Mouse (Mus musculus) liver, embryonic 11.5 days (tissue): ENCODE measurements around the gene Inpp5a. TPM values are rescaled to one million over a fixed set of nuclear protein-coding genes. Genes with fewer than 3 reads are reported as not detected.

Source experiments
- ATAC-seq: fragments of 200-750 bp; cut with Nextera tagmentation; replicated peaks from 2 replicates; pipeline ENCODE4 v1.8.0; 2017; ENCODE audit warnings: moderate number of reproducible peaks, mild to moderate bottlenecking, moderate TSS enrichment, moderate library complexity; ENCODE audit not compliant: low FRiP score
- DNase-seq: peaks from one replicate; pipeline ENCODE4 v3.0.0-alpha.2; 2017; ENCODE audit warnings: low spot score
- H3K27ac ChIP-seq: fragments of 300-500 bp; sonication (generic); 2 replicates; pipeline ENCODE4 v1.5.1; 2014; ENCODE audit warnings: mild to moderate bottlenecking, low read depth, low read length, control low read depth
- H3K27me3 ChIP-seq: fragments of 300-500 bp; sonication (generic); replicated peaks from 2 replicates; pipeline ENCODE4 v1.6.1; 2014; ENCODE audit warnings: low read length, mixed read lengths; ENCODE audit not compliant: control insufficient read depth, insufficient read depth
- H3K36me3 ChIP-seq: fragments of 300-500 bp; sonication (generic); 2 replicates; pipeline ENCODE4 v1.6.1; 2014; ENCODE audit warnings: mild to moderate bottlenecking, low read length, moderate library complexity, mixed read lengths; ENCODE audit not compliant: control insufficient read depth, insufficient read depth
- H3K4me1 ChIP-seq: fragments of 300-500 bp; sonication (generic); replicated peaks from 2 replicates; pipeline ENCODE4 v1.6.1; 2014; ENCODE audit warnings: low read length, mixed read lengths; ENCODE audit not compliant: control insufficient read depth, insufficient read depth
- H3K4me2 ChIP-seq: fragments of 300-500 bp; sonication (generic); 2 replicates; pipeline ENCODE4 v1.6.1; 2014; ENCODE audit warnings: mild to moderate bottlenecking, control low read depth, moderate library complexity
- H3K4me3 ChIP-seq: fragments of 300-500 bp; sonication (generic); 2 replicates; pipeline ENCODE4 v1.5.1; 2014; ENCODE audit warnings: low read depth, low read length, control low read depth
- H3K9ac ChIP-seq: fragments of 300-500 bp; sonication (generic); 2 replicates; pipeline ENCODE4 v1.6.1; 2014; ENCODE audit warnings: low read depth, low read length, control low read depth
- H3K9me3 ChIP-seq: fragments of 300-500 bp; sonication (generic); 2 replicates; pipeline ENCODE4 v1.6.1; 2016; ENCODE audit warnings: low read length, inconsistent platforms, mixed read lengths; ENCODE audit not compliant: control insufficient read depth
- WGBS: fragments of 180-500 bp; shearing (Covaris S2); extraction: QIAGEN DNeasy Blood & Tissue Kit; methylation state at CpG from one replicate; pipeline ENCODE4 v1.1.7; 2014; 5-methylcytosine and 5-hydroxymethylcytosine counted together
- polyA plus RNA-seq: library from polyadenylated mRNA; unstranded; fragments of >200 nt; fragmentation: Nextera tagmentation; extraction: Ambion mirVana; gene quantifications from 2 replicates; pipeline ENCODE4 v1.2.1, GENCODE M21; 2014

Gene Inpp5a
- polyA plus RNA-seq, 1 experiment from 2014 or later: 11.8 TPM

DNA sequence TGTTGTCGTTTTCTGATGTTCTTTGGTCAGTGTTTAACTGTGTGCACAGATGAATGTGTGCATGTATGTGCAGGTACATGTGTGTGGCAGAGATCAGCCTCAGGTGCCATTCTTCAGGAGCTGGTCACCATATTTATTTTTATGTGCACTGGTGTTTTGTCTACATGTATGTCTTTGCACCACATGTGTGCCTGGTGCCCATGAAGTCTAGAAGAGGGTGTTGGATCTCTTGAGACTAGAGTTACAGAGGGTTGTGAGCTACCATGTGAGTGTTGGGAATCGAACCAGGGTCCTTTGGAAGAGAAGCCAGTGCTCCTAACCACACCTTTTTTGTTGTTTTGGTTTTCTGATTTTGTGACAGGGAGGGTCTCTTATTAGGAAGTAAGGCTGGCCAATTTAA, 7.0 kb upstream of the Inpp5a start:
- H3K4me3 ChIP-seq: no peak overlapping the region
- no peaks in the 10 kb centered on the region; the same call in 1 of the 2 replicates for H3K4me1 ChIP-seq
- H3K9me3 ChIP-seq: no peaks in the 10 kb centered on the region
- no peak for ATAC-seq
- no peaks in the 10 kb centered on the region for H3K27me3 ChIP-seq
- no peak overlapping the region for H3K9ac ChIP-seq
- no peak overlapping the region for H3K4me2 ChIP-seq
- WGBS: 72% methylated on average over 2 of the region's 2 CpGs
- H3K36me3 ChIP-seq: no peaks in the 10 kb centered on the region
- DNase-seq: no peak
- H3K27ac ChIP-seq: no peak overlapping the region

DNA sequence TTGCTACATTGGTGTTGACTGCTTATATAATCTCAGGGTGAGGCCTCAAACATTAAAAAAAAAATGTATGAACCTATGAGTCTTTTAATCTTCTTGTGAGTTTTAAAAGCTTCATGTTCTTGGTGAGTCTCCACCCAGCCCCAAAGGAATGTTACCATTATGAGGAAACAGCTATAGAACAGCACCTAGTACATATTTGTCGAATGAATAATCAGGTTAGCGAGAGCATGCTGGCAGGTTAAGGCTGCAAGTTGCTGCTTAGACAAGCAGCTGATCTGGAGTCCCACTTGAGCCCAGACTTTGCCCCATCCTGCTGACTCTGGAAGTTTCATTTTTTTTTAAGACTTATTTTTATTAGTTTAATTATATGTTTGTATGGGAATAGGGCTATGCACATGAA, 6.1 kb upstream of the Inpp5a start:
- H3K9ac ChIP-seq: no peak overlapping the region
- H3K9me3 ChIP-seq: no peaks in the 10 kb centered on the region
- H3K36me3 ChIP-seq: no peaks in the 10 kb centered on the region
- DNase-seq: no peak
- no peak overlapping the region for H3K4me3 ChIP-seq
- no peak overlapping the region for H3K27ac ChIP-seq
- no peak for ATAC-seq
- H3K4me2 ChIP-seq: no peak overlapping the region
- peaks cover 2% of the 10 kb centered on the region for H3K4me1 ChIP-seq
- 83% methylated on average over 2 of the region's 2 CpGs for WGBS
- no peaks in the 10 kb centered on the region for H3K27me3 ChIP-seq

DNA sequence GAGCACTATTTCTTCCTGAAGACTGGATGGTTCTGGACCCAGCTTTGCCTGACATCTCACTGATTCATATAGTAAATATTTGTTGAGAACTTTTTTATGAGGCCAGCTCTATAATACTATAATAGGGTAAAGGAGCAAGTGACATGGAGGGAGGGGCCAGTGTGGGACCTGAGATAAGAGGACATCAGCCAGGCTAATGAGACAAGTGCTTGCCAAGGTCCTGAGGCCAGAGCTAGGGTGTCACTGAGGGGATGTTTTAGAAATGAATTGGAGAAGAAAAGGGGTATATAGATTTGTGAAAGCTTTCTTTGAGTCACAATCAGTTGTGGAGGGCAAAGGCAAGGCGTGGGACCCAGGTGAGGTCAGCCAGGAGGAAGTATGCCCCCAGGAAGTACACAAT, 4.4 kb upstream of the Inpp5a start:
- no peaks in the 10 kb centered on the region for H3K36me3 ChIP-seq
- no peak for ATAC-seq
- no peaks in the 10 kb centered on the region for H3K9me3 ChIP-seq
- no peak overlapping the region for H3K4me2 ChIP-seq
- no peak overlapping the region for H3K27ac ChIP-seq
- H3K27me3 ChIP-seq: no peaks in the 10 kb centered on the region
- 69% methylated on average over 1 of the region's 1 CpGs for WGBS
- H3K4me1 ChIP-seq: peaks cover 7% of the 10 kb centered on the region
- H3K4me3 ChIP-seq: no peak overlapping the region
- H3K9ac ChIP-seq: no peak overlapping the region
- DNase-seq: no peak

DNA sequence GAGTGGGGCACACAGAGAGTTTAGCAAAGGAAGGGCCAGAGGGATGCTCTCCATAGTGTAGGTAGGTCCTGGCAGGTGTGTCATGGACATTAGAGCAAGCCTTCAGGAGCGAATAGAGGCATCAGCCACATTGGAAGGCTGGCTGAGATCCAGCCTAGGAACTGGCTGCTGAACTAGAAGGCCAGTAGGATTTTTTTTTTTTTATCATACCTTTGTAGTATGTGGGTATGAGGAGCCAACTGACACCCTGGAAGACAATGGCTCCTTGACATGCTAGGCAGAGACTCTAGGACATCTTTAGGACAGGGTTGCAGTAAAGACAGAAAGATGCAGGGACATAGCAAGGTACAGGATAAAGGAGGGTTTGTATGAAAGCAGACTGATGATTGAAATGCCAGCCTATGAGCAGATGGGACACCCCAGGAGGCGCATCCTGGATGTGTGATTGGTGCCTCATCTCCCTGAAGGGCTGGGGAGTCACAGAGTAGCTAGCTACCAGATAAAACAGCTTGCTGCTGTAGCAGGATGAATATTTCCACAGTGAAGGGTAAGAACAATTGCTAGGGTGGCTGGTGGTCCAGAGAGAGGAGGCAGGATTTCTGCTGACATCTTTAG, 3.9 kb upstream of the Inpp5a start:
- H3K4me2 ChIP-seq: no peak overlapping the region
- 85% methylated on average over 2 of the region's 2 CpGs for WGBS

DNA sequence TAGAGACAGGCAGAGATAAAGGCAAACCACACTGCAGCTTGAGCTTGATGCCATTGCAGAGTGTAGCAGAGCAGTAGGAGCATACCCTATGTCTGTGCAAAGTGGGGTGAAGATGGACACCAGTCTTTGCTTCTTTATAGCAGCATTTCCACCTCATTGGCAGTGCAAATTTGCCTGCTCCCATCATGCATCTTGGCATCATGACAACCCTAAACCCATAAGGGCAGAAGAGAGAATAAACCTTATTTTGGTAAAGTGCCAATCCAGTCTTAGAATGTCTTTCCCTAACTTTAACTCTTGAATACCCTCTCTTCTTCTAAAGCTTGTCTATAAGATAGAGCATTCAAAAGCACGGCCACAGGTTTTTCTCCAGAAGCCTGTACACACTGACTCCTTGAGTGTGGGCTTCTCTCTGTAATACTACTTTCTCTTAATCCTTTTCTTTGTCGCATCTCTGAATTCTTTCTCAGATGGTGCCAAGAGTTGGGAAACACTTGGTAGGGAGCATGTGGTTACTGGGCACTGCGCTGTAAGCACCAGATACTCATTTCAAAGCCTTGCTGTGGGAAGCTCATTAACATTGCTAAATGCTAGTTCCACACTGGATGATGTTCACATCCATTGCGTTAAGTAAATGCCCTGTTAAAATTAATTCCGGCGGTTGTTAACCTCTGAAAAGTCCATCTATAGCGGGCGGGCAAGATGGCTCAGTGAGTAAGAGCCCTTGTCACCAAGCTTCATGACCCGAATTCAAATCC, 1.8 kb upstream of the Inpp5a start:
- ATAC-seq (no peak), DNase-seq (no peak)
- H3K4me1 ChIP-seq: peaks cover 11% of the 10 kb centered on the region
- no peak overlapping the region for H3K27ac ChIP-seq
- no peak overlapping the region for H3K4me2 ChIP-seq
- H3K9ac ChIP-seq: no peak overlapping the region
- no peak overlapping the region for H3K4me3 ChIP-seq
- no peaks in the 10 kb centered on the region for H3K27me3 ChIP-seq
- H3K36me3 ChIP-seq: no peaks in the 10 kb centered on the region
- H3K9me3 ChIP-seq: no peaks in the 10 kb centered on the region
- WGBS: 87% methylated on average over 9 of the region's 9 CpGs

More for the DNA sequence above, 3.9 kb upstream of the Inpp5a start:
- Histone ChIP-seq H3K4me1 (peaks cover 7% of the 10 kb centered on the region), H3K9me3 (no peaks in the 10 kb centered on the region), H3K27me3 (no peaks in the 10 kb centered on the region), H3K27ac (no peak overlapping the region), H3K9ac (no peak overlapping the region), H3K4me3 (no peak overlapping the region), H3K36me3 (no peaks in the 10 kb centered on the region)
- ATAC-seq: no peak
- no peak for DNase-seq

DNA sequence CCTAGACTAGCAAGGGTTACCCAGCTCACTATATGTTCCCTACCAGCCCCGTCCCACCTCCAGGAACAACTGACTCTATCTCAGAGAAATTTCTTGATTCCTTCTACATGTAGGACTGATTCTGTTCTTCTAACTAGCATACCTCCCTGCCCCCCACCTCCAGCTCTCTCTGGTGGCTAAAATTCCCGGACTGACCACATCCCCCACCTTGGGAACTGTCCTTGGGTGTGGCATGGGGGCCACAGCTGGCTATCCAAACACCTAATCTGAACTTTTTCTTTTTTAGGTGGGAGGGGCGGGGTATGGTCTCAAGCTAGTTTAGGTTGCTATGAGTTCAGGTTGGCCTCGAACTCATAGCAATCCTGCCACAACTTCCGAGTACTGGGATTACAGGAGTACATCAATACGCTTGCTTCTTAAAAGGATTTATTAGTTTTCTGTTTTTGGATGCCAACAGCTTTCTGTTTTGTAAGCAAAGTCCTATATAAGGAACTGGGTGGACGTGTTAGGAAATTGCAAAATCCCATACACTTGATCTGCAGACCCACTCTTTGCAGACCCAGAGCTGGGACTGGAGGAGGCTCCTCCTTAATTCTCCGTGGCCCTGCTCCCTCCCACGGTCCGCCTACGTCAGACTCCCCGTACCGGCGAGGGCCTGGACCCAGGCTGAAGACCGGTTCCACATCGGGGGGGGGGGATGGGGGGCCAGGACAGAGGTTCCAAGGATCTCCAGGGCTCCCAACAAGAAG, 814 bp upstream of the Inpp5a start:
- 17% methylated on average over 16 of the region's 16 CpGs for WGBS
- Histone ChIP-seq H3K4me2 (peak overlapping the region; percentile 62), H3K4me1 (peaks cover 13% of the 10 kb centered on the region)

DNA sequence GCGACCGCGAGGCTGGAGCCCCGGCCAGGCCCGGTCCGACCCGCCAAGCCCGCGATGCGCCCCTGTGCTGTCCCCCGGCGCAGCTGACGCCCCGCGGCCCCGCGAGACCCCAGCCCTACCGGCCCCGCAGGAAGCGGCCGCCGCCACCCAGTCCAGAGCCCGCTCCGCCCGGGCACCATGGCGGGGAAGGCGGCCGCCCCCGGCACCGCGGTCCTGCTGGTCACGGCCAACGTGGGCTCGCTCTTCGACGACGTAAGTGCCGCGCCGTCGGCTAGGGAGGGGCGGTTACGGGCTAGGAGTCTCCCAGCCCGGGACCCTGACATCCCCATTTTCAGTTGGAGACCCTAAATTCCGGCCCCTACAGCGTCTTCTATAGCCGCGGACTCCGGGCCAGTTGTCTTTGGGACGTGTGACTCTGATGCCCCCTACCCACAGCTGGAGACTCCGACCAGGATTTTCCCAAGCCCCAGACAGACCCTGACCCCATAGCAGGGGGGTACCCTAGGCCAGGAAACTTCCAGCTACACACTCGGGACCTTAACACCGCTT, 378 bp downstream of the Inpp5a start:
- peak overlapping the region; percentile 46 for H3K27ac ChIP-seq
- peak overlapping the region; percentile 88 for H3K9ac ChIP-seq
- H3K27me3 ChIP-seq: no peaks in the 10 kb centered on the region
- WGBS: under 1% methylated on average over 53 of the region's 53 CpGs
- H3K4me3 ChIP-seq: peak overlapping the region; percentile 82
- peaks cover 13% of the 10 kb centered on the region for H3K4me1 ChIP-seq
- no peaks in the 10 kb centered on the region for H3K36me3 ChIP-seq
- ATAC-seq (peak; percentile 22), DNase-seq (peak; percentile 55)
- peak overlapping the region; percentile 91 for H3K4me2 ChIP-seq
- no peaks in the 10 kb centered on the region for H3K9me3 ChIP-seq

More for the DNA sequence above, 814 bp upstream of the Inpp5a start:
- no peaks in the 10 kb centered on the region for H3K9me3 ChIP-seq
- ATAC-seq (peak; percentile 69), DNase-seq (no peak)
- peak overlapping the region; percentile 23; the same call in 1 of the 2 replicates for H3K27ac ChIP-seq
- H3K9ac ChIP-seq: peak overlapping the region; percentile 61
- H3K4me3 ChIP-seq: peak overlapping the region; percentile 82
- H3K36me3 ChIP-seq: no peaks in the 10 kb centered on the region
- no peaks in the 10 kb centered on the region for H3K27me3 ChIP-seq

DNA sequence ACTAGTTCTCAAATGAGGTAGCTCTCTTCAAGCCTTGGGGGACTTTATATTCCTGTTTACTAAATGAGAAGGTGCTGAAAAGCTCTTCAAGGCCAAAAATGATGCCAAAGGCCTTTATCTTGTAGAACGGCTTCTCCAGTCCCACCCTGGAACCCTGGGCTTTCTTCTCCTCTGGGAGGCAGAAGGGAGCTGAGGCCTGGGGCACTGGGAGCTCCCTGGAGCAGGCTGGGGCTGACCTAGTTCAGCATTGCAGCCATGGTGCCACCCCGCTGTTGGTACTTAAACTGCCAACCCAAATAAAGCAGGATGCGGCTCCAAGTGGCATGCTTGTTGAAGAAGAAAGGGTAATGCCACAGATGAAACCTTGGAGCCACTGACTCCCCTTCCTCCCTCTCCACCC, 1.5 kb downstream of the Inpp5a start:
- DNase-seq: no peak
- H3K9ac ChIP-seq: no peak overlapping the region
- no peaks in the 10 kb centered on the region for H3K36me3 ChIP-seq
- H3K27ac ChIP-seq: no peak overlapping the region
- no peaks in the 10 kb centered on the region for H3K9me3 ChIP-seq
- peaks cover 13% of the 10 kb centered on the region for H3K4me1 ChIP-seq
- H3K4me2 ChIP-seq: peak overlapping the region; percentile 91; the same call in 1 of the 2 replicates
- 80% methylated on average over 3 of the region's 3 CpGs for WGBS
- no peak for ATAC-seq
- no peak overlapping the region for H3K4me3 ChIP-seq
- no peaks in the 10 kb centered on the region for H3K27me3 ChIP-seq
